Mouse (Mus musculus): ENCODE data around the gene Lat.
"Not testable (repeated sequence)": the region's sequence is repeated elsewhere in the genome, so short reads cannot be mapped to it uniquely, and the experiment has no call there.

Gene Lat

GRCm38 (mm10) chr7:126369393-126369792 lies at the start of gene Lat:
Gene Lat, minus strand, starts transcription at chr7:126369570.
- no peak for DNase-seq

GRCm38 (mm10) chr7:126418496-126418895 lies 49.1 kb upstream of the Lat start:
- DNase-seq = no peak

GRCm38 (mm10) chr7:126417606-126418005 lies 48.2 kb upstream of the Lat start:
- DNase-seq = no peak

- DNase-seq = no peak
Observed at GRCm38 (mm10) chr7:126417045-126417444, 47.7 kb upstream of the Lat start.

- no peak for DNase-seq
Observed at GRCm38 (mm10) chr7:126416615-126417014, 47.2 kb upstream of the Lat start.

- no peak for DNase-seq
Observed at GRCm38 (mm10) chr7:126414725-126415124, 45.4 kb upstream of the Lat start, which contains the start of gene Cd19. Gene Cd19, minus strand, starts transcription at chr7:126414889.

- DNase-seq = no peak
Observed at GRCm38 (mm10) chr7:126411061-126411460, 41.7 kb upstream of the Lat start.

- DNase-seq = no peak
Observed at GRCm38 (mm10) chr7:126408686-126409085, 39.3 kb upstream of the Lat start.

- DNase-seq = not testable (repeated sequence)
Observed at GRCm38 (mm10) chr7:126402518-126402917, 33.1 kb upstream of the Lat start.

GRCm38 (mm10) chr7:126399548-126399947 lies 30.2 kb upstream of the Lat start:
- peak; percentile 66 for DNase-seq

- no peak for DNase-seq
Observed at GRCm38 (mm10) chr7:126397822-126398221, 28.5 kb upstream of the Lat start.

GRCm38 (mm10) chr7:126397221-126397620 lies 27.9 kb upstream of the Lat start:
- DNase-seq = no peak

GRCm38 (mm10) chr7:126396298-126397119 lies 27.1 kb upstream of the Lat start, which contains the start of gene Nfatc2ip:
Gene Nfatc2ip, minus strand, starts transcription at chr7:126396737.
- DNase-seq = peak; percentile 98

GRCm38 (mm10) chr7:126392086-126392884 lies 22.9 kb upstream of the Lat start:
- not testable (repeated sequence) for DNase-seq

- DNase-seq = no peak
Observed at GRCm38 (mm10) chr7:126388185-126388584, 18.8 kb upstream of the Lat start.

GRCm38 (mm10) chr7:126383565-126383964 lies 14.2 kb upstream of the Lat start:
- no peak for DNase-seq

GRCm38 (mm10) chr7:126377278-126378158 lies 8.1 kb upstream of the Lat start, which contains the start of gene Spns1:
Gene Spns1, minus strand, starts transcription at chr7:126377450.
- peak; percentile 97 for DNase-seq

GRCm38 (mm10) chr7:126376903-126377277 lies 7.5 kb upstream of the Lat start:
- DNase-seq = no peak

GRCm38 (mm10) chr7:126375012-126375411 lies 5.6 kb upstream of the Lat start:
- DNase-seq = no peak

- no peak for DNase-seq
Observed at GRCm38 (mm10) chr7:126374526-126374925, 5.2 kb upstream of the Lat start.

- DNase-seq = no peak
Observed at GRCm38 (mm10) chr7:126373007-126373406, 3.6 kb upstream of the Lat start.

- DNase-seq = no peak
Observed at GRCm38 (mm10) chr7:126368367-126368766, 1.0 kb downstream of the Lat start.

- no peak for DNase-seq
Observed at GRCm38 (mm10) chr7:126367636-126368035, 1.7 kb downstream of the Lat start.
